Mouse (Mus musculus): Measurements from ENCODE around the gene Trio. TPM values are rescaled to one million over a fixed set of nuclear protein-coding genes. Genes with fewer than 3 reads are reported as not detected.

Trio gene
- polyA plus RNA-seq, 1 experiment from 2014 or later, result 18.6 TPM

DNA sequence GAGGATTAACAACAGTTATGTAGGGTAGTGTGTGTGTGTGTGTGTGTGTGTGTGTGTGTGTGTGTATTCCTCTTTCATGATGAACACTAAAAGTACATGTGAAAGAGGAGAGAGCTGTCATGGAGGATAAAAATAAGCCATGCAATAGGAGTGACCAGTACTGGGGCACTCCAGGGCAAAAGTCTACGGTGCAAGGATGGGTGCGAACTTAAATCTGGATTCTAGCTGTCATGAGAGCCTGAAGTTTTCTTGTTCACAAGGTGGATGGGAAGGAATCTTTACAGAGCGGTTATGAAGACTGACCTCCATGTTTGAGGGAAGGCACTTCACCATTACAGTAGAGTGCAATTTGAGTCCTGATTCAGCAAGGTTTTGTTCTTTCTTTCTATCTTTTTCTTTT lies 36.4 kb upstream of the Trio start:
- H3K4me3 ChIP-seq, result no peak overlapping the region
- 0 out of 2 replicates have a peak, but pooled peaks cover 3% of the 10 kb centered on the region for H3K9me3 ChIP-seq (replicated peaks)
- 83% methylated on average over 3 of the region's 3 CpGs for WGBS
- no peak for ATAC-seq (ENCODE audit: insufficient number of reproducible peaks, low FRiP score)
- H3K36me3 ChIP-seq, result no peaks in the 10 kb centered on the region
- H3K27me3 ChIP-seq (replicated peaks), result no peaks in the 10 kb centered on the region
- H3K4me1 ChIP-seq (replicated peaks), result no peaks in the 10 kb centered on the region
- H3K27ac ChIP-seq (ENCODE audit: poor library complexity, severe bottlenecking), result no peak overlapping the region
- H3K9ac ChIP-seq, result no peak overlapping the region
- no peak overlapping the region for H3K4me2 ChIP-seq

DNA sequence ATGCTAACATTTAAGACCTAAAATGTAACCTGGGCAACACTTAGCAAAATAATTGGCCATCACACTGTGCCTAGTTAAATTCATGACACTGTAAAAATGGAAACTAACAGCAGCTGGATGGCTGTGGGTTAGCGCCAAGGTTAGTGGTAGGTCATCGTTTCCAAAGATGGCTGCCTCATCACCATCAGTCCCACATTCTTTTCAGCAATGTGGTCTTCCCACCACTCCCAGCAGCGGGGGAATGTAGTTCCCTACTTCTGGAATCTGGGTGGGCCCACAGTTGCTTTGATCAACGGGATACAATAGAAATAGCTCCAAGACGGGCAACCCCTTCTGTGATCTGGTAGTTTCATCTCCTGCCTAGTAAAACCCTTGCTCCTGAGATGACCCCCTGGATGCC lies 35.3 kb upstream of the Trio start:
- no peak for ATAC-seq (ENCODE audit: insufficient number of reproducible peaks, low FRiP score)
- H3K9me3 ChIP-seq (replicated peaks), result 0 out of 2 replicates have a peak, but pooled peaks cover 3% of the 10 kb centered on the region
- 66% methylated on average over 5 of the region's 5 CpGs for WGBS

DNA sequence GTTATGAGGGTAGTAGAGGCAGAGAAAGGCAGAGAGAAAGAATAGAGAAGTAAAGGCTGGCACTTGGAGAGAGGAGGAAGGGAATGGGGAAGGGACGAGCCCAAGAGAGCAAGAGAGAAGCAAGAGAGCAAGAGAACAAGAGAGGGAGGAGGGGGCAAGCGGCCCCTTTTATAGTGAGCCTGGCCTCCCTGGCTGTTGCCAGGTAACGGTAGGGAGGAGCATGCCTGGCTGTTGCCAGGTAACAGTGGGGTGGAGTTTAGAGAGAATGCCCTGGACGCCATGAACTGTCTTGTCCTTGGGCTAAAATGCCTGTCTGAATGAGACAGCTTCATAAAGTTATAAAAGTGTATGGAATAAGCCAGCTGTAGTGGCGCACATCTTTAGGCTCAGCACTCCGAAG lies 34.8 kb upstream of the Trio start:
- Histone ChIP-seq H3K4me3 (no peak overlapping the region), H3K9me3 (replicated peaks) (0 out of 2 replicates have a peak, but pooled peaks cover 3% of the 10 kb centered on the region), H3K4me1 (replicated peaks) (no peaks in the 10 kb centered on the region), H3K27me3 (replicated peaks) (no peaks in the 10 kb centered on the region), H3K4me2 (no peak overlapping the region), H3K36me3 (no peaks in the 10 kb centered on the region), H3K9ac (no peak overlapping the region), H3K27ac (ENCODE audit: poor library complexity, severe bottlenecking) (no peak overlapping the region)
- 72% methylated on average over 6 of the region's 6 CpGs for WGBS
- ATAC-seq (ENCODE audit: insufficient number of reproducible peaks, low FRiP score), result no peak

More for the DNA sequence above, 35.3 kb upstream of the Trio start:
- Histone ChIP-seq H3K4me3 (no peak overlapping the region), H3K36me3 (no peaks in the 10 kb centered on the region), H3K9ac (no peak overlapping the region), H3K27ac (ENCODE audit: poor library complexity, severe bottlenecking) (no peak overlapping the region), H3K4me1 (replicated peaks) (no peaks in the 10 kb centered on the region), H3K4me2 (no peak overlapping the region), H3K27me3 (replicated peaks) (no peaks in the 10 kb centered on the region)

DNA sequence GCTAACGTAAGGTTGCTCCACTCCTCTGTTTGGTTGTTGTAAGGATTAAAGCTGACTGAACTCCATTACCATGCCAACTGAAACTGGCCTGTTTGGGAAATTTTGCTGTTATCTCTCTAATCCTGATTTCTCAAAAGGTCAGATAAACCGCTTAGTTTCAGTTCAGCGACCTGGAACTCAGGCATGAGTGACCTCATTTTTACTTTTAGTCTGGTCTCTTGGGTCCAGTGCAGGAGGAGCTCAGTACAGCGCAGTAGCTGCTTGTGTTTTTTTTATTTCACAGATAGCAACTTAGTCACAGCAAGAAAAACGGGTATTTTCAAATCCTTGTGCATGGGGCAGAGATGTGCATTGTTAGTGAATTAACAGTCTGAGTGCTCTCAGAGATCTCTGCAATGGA lies 31.9 kb upstream of the Trio start:
- no peaks in the 10 kb centered on the region for H3K36me3 ChIP-seq
- H3K9me3 ChIP-seq (replicated peaks), result no peaks in the 10 kb centered on the region
- 36% methylated on average over 5 of the region's 5 CpGs for WGBS
- ATAC-seq (ENCODE audit: insufficient number of reproducible peaks, low FRiP score), result no peak
- H3K4me1 ChIP-seq (replicated peaks), result no peaks in the 10 kb centered on the region
- H3K27ac ChIP-seq (ENCODE audit: poor library complexity, severe bottlenecking), result no peak overlapping the region
- H3K27me3 ChIP-seq (replicated peaks), result no peaks in the 10 kb centered on the region
- no peak overlapping the region for H3K4me3 ChIP-seq
- no peak overlapping the region for H3K4me2 ChIP-seq
- no peak overlapping the region for H3K9ac ChIP-seq

DNA sequence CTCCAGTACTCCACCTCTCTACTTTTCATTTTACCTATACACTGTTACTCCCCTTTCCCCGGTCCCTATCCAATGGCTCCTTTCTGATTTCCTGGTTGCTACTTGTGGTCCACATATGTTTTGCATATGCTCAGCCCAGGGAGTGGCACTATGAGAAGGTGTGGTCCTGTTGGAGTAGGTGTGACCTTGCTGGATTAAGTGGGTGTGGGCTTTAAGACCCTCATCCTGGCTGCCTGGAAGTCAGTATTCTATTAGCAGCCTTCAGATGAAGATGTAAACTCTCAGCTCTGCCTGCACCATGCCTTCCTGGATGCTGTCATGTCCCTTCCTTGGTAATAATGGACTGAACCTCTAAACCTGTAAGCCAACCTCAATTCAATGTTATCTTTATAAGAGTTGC lies 29.1 kb upstream of the Trio start:
- H3K9me3 ChIP-seq (replicated peaks), result no peaks in the 10 kb centered on the region
- H3K4me3 ChIP-seq, result no peak overlapping the region
- WGBS, result 82% methylated on average over 1 of the region's 1 CpGs
- no peak for ATAC-seq (ENCODE audit: insufficient number of reproducible peaks, low FRiP score)
- no peaks in the 10 kb centered on the region for H3K36me3 ChIP-seq
- peaks cover 6% of the 10 kb centered on the region for H3K4me1 ChIP-seq (replicated peaks)
- no peak overlapping the region for H3K27ac ChIP-seq (ENCODE audit: poor library complexity, severe bottlenecking)
- H3K4me2 ChIP-seq, result no peak overlapping the region
- H3K9ac ChIP-seq, result no peak overlapping the region
- H3K27me3 ChIP-seq (replicated peaks), result no peaks in the 10 kb centered on the region

DNA sequence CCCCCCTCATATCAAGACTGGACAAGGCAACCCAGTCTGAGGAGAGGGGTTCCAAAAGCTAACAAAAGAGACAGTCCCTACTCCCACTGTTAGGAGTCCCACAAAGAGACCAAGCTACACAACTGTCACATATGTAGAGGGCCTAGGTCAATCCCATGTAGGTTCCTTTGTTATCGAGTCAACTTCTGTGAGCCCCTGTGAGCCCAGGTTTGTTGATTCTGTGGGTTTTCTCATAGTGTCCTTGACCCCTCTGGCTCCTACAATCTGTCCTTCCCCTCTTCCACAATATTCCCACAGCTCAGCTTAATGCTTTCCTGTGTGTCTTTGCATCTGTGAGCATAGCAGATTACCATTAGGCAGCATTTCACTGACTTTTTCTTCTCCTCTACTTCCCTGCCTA lies 28.5 kb upstream of the Trio start:
- no peak for ATAC-seq (ENCODE audit: insufficient number of reproducible peaks, low FRiP score)
- no peaks in the 10 kb centered on the region for H3K27me3 ChIP-seq (replicated peaks)

DNA sequence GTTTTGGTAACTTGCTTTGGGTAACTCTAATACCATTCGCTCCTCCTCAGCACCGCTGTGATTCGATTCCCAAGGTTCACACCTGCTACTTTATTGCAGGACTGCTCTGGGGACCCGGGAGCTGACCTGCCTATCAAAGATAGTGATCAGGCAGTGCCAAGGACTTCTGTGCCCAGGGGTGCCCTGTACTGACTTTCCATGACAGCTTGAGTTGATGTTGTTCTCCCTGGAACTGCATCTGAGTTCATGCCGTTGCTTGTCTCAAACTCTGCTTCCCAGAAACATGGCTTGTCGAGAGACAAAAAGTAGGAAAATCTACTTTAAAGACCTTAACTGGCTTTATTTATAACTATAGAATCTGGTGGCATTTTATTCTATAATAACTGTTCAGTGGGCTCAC lies 27.6 kb upstream of the Trio start:
- no peak for ATAC-seq (ENCODE audit: insufficient number of reproducible peaks, low FRiP score)
- no peaks in the 10 kb centered on the region for H3K36me3 ChIP-seq
- no peaks in the 10 kb centered on the region for H3K9me3 ChIP-seq (replicated peaks)
- no peaks in the 10 kb centered on the region for H3K27me3 ChIP-seq (replicated peaks)
- H3K4me3 ChIP-seq, result no peak overlapping the region
- no peak overlapping the region for H3K9ac ChIP-seq
- no peak overlapping the region for H3K4me2 ChIP-seq
- WGBS, result 53% methylated on average over 6 of the region's 6 CpGs
- no peak overlapping the region for H3K27ac ChIP-seq (ENCODE audit: poor library complexity, severe bottlenecking)
- peaks cover 6% of the 10 kb centered on the region for H3K4me1 ChIP-seq (replicated peaks)

More for the DNA sequence above, 28.5 kb upstream of the Trio start:
- no peak overlapping the region for H3K9ac ChIP-seq
- no peak overlapping the region for H3K4me2 ChIP-seq
- H3K36me3 ChIP-seq, result no peaks in the 10 kb centered on the region
- no peak overlapping the region for H3K27ac ChIP-seq (ENCODE audit: poor library complexity, severe bottlenecking)
- H3K4me1 ChIP-seq (replicated peaks), result peaks cover 6% of the 10 kb centered on the region
- no peaks in the 10 kb centered on the region for H3K9me3 ChIP-seq (replicated peaks)
- WGBS, result 43% methylated on average over 1 of the region's 1 CpGs
- no peak overlapping the region for H3K4me3 ChIP-seq

DNA sequence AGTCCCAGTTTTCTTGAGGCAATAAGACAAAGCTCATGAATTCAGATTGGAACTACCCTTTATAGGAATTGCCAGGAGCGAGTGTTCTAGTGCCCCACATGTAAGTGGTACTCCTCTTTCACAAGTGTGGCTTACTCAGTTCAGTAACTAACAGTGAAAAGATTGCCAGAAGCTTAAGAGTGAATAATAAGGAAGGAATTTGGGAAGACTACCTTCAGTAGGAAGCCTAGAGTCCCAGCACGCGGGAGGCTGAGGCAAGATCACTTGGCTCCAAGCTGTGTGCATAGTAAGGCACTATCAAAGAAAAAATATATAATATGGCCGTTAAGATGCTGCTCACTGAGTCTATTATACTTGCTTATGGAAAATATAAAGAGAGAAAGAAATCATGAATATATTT lies 26.2 kb upstream of the Trio start:
- H3K4me1 ChIP-seq (replicated peaks), result peaks cover 6% of the 10 kb centered on the region
- H3K36me3 ChIP-seq, result no peaks in the 10 kb centered on the region
- no peak overlapping the region for H3K4me3 ChIP-seq
- H3K27ac ChIP-seq (ENCODE audit: poor library complexity, severe bottlenecking), result no peak overlapping the region
- 76% methylated on average over 4 of the region's 4 CpGs for WGBS
- H3K9me3 ChIP-seq (replicated peaks), result no peaks in the 10 kb centered on the region
- no peak overlapping the region for H3K9ac ChIP-seq
- no peaks in the 10 kb centered on the region for H3K27me3 ChIP-seq (replicated peaks)
- ATAC-seq (ENCODE audit: insufficient number of reproducible peaks, low FRiP score), result no peak
- no peak overlapping the region for H3K4me2 ChIP-seq

DNA sequence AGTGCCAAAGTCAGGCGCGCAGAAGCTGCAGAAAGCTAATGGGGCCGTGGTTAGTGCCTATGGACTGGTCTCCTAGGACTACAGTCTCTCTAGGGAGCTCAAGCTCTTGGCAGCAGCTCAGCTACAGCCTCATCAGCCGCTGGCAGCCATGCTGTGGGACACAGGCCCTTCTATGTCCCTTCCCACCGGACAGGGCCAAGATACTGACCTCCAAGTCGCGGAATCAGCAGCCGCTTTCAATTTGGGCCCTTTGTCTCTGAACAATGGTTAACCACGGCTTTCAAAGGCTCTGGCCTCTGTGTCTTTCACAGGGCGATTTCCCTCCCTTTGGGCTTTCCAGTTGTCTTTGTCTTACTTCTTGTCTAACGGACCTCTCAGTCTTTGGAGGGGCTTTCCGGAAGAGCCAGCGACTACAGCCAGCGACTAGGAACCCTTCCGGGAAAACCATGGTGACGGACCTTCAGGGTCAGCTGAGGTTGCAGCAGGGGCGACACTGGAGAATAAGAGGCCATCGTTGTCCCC lies 25.5 kb upstream of the Trio start:
- Histone ChIP-seq H3K27me3 (replicated peaks) (no peaks in the 10 kb centered on the region), H3K4me3 (no peak overlapping the region), H3K9me3 (replicated peaks) (no peaks in the 10 kb centered on the region), H3K4me2 (0 out of 2 replicates have a peak overlapping the region, but pooled peaks have one; percentile 6), H3K27ac (ENCODE audit: poor library complexity, severe bottlenecking) (no peak overlapping the region), H3K4me1 (replicated peaks) (peaks cover 6% of the 10 kb centered on the region), H3K36me3 (no peaks in the 10 kb centered on the region), H3K9ac (no peak overlapping the region)
- no peak for ATAC-seq (ENCODE audit: insufficient number of reproducible peaks, low FRiP score)
- WGBS, result 51% methylated on average over 18 of the region's 18 CpGs

DNA sequence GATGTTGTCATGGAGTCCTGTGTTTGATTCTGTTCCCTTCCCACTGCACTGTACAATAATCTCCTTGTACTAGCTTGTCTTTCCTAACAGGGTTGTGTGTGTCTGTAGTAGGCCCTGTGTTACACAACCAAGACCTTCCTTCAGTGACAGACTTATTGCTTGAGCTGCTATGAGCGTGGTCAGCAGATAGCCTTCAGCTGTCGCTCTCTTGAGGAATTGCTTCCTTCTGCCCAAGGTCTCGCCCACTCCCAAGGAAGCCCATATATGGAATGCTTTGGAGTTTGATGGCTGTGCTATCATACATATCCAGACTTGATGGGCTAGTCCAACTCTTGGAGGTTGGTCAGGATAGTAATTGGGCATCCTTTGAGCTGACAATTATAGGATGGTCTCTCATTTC lies 22.1 kb upstream of the Trio start:
- 60% methylated on average over 3 of the region's 3 CpGs for WGBS

DNA sequence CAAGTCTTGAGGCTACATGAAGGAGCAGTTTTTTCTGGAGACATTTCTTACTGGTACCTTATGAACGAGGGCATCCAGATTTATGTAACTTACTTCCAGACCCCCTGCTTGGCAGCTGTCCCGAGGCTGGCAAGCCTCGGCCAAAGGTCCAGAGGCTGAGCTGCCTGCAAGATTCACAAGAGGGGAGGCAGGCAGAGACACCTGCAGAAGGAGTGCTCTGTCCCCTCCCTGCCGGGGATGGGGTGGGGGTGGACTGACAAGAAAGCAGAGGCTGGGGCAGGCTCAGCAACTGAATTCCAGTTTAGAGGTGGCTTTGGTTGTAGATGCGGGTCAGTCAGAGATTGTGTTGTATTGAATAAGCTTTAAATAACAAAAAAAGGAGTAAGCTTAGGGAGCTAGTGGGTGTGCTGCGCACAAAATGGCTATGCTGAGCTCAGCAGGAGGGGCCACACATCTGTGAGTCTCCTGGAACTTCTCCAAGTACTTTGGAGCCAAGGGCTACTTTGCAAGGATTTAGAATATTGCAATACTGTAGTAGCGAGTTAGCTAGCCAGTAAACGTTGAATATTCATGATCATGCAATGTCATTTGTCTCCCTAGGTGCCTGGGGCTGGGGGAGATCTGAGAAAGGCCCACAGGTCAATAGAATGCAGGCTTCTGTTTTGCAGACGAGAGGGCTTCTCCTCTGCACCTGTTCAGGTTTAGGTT lies 15.7 kb upstream of the Trio start:
- Histone ChIP-seq H3K27me3 (replicated peaks) (peaks cover 23% of the 10 kb centered on the region), H3K9ac (no peak overlapping the region), H3K4me3 (no peak overlapping the region), H3K9me3 (replicated peaks) (no peaks in the 10 kb centered on the region), H3K27ac (ENCODE audit: poor library complexity, severe bottlenecking) (no peak overlapping the region), H3K4me1 (replicated peaks) (no peaks in the 10 kb centered on the region), H3K36me3 (no peaks in the 10 kb centered on the region), H3K4me2 (no peak overlapping the region)
- 21% methylated on average over 9 of the region's 9 CpGs for WGBS
- ATAC-seq (ENCODE audit: insufficient number of reproducible peaks, low FRiP score), result no peak

More for the DNA sequence above, 22.1 kb upstream of the Trio start:
- Histone ChIP-seq H3K4me2 (no peak overlapping the region), H3K4me3 (no peak overlapping the region), H3K9me3 (replicated peaks) (no peaks in the 10 kb centered on the region), H3K36me3 (no peaks in the 10 kb centered on the region), H3K27ac (ENCODE audit: poor library complexity, severe bottlenecking) (no peak overlapping the region), H3K4me1 (replicated peaks) (peaks cover 6% of the 10 kb centered on the region), H3K9ac (no peak overlapping the region), H3K27me3 (replicated peaks) (no peaks in the 10 kb centered on the region)
- no peak for ATAC-seq (ENCODE audit: insufficient number of reproducible peaks, low FRiP score)

DNA sequence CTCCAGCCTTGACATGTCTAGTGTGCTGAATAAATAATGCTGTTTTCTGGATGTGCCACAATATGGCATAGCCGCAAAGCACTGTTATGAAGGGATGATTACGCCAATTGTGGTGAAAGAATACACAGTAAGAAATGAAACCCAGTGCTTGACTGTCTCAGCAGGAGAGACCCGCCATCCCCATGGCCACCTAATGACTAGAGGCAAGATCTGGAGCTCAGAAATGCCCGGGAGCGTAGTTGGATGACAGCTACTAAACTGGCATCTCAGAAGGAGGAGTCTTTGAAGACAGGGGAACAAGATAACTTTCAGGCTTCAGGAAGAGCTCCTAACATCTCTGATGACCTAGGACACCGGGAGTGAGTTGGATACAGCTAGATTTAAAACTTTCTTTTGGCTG lies 12.0 kb upstream of the Trio start:
- no peak overlapping the region for H3K4me2 ChIP-seq
- ATAC-seq (ENCODE audit: insufficient number of reproducible peaks, low FRiP score), result no peak
- no peak overlapping the region for H3K9ac ChIP-seq
- no peak overlapping the region for H3K27ac ChIP-seq (ENCODE audit: poor library complexity, severe bottlenecking)
- 82% methylated on average over 6 of the region's 6 CpGs for WGBS
- peaks cover 23% of the 10 kb centered on the region for H3K27me3 ChIP-seq (replicated peaks)
- H3K9me3 ChIP-seq (replicated peaks), result no peaks in the 10 kb centered on the region
- H3K4me1 ChIP-seq (replicated peaks), result no peaks in the 10 kb centered on the region
- H3K36me3 ChIP-seq, result no peaks in the 10 kb centered on the region
- H3K4me3 ChIP-seq, result no peak overlapping the region
